10 mouse cellular contexts compared by ENCODE assay signal in genomic region chr11:97810356-97810755, GRCm38 (mm10). TPM values are rescaled to one million over a fixed set of nuclear protein-coding genes. Genes with fewer than 3 reads are reported as not detected.
DNase-seq lines count a peak whose midpoint lies in the region; ATAC-seq and TF ChIP-seq lines count a peak whose summit lies in the region.
"Had no signal": no experiment of that assay in that cellular context is flagged by ENCODE, and none has a peak within 500 bp of the region (broad histone marks: within the 10 kb centered on the region; RNA-seq: fewer than 3 reads in every experiment).

No protein-coding gene starts in this region.

- H3K4me3 ChIP-seq in gastrocnemius, adult 2 months = no peak overlapping the region
- no peak overlapping the region for H3K4me3 ChIP-seq in forebrain, embryonic 14.5 days (ENCODE audit: low read depth, low read length)
- H3K4me3 ChIP-seq: limb, embryonic 12.5 days had no signal

- peaks cover 46% of the 10 kb centered on the region for H3K36me3 ChIP-seq in forebrain, embryonic 14.5 days (ENCODE audit: control insufficient read depth, insufficient read depth, low read length)

- H3K9me3 ChIP-seq in forebrain, embryonic 14.5 days (replicated peaks; ENCODE audit: control insufficient read depth, low read length) = no peaks in the 10 kb centered on the region
- H3K9me3 ChIP-seq: limb, embryonic 12.5 days had no signal

- no peak overlapping the region for H3K4me2 ChIP-seq in forebrain, embryonic 14.5 days (ENCODE audit: low read length)
- H3K4me2 ChIP-seq: limb, embryonic 12.5 days had no signal

- no peak overlapping the region for H3K9ac ChIP-seq in forebrain, embryonic 14.5 days (ENCODE audit: low read length)

- TF ChIP-seq CTCF in gastrocnemius, adult 2 months (IDR thresholded peaks at IDR 0.05) = no peak

- peak overlapping the region; percentile 17; the same call in 1 of the 2 replicates for H3K27ac ChIP-seq in gastrocnemius, adult 2 months
- no peak overlapping the region for H3K27ac ChIP-seq in forebrain, embryonic 14.5 days (ENCODE audit: low read depth, low read length)

- no peaks in the 10 kb centered on the region for H3K27me3 ChIP-seq in forebrain, embryonic 14.5 days (replicated peaks; ENCODE audit: control insufficient read depth, insufficient read depth, low read length)
- H3K27me3 ChIP-seq: limb, embryonic 12.5 days; Patski had no signal

- no peak for ATAC-seq in forebrain, embryonic 14.5 days
- ATAC-seq: Patski had no signal

- DNase-seq in gastrocnemius, adult 2 months = no peak
- DNase-seq in gastrocnemius, postnatal 10 days = no peak
- DNase-seq in testis, postnatal 10 days (ENCODE audit: low spot score) = peak; percentile 47
- no peak for DNase-seq in testis, postnatal 14 days (ENCODE audit: low spot score)
- DNase-seq in kidney, postnatal 14 days = peak; percentile 52
- peak; percentile 46 for DNase-seq in thymus, postnatal 14 days
- DNase-seq in spleen, adult 18-20 months = no peak
- no peak for DNase-seq in forebrain, embryonic 14.5 days (ENCODE audit: low spot score)

- 79% methylated on average over 7 of the region's 7 CpGs for WGBS in forebrain, embryonic 14.5 days

- H3K4me1 ChIP-seq in forebrain, embryonic 14.5 days (ENCODE audit: control insufficient read depth, insufficient read depth, low read length) = peaks cover 65% of the 10 kb centered on the region

- intact Hi-C loops in gastrocnemius, adult 2 months (cut with DNase I) = no loop called here

RNA-seq across cellular contexts. Expression of gene Lasp1, which starts 11.6 kb away (rescaled TPM):
- total RNA-seq in gastrocnemius, adult 2 months (2021) = 10 to 100 TPM; 10.0 to 16.8 TPM
- 10 to 100 TPM; 46.3 to 68.4 TPM for total RNA-seq in gastrocnemius, postnatal 10 days (2021)
- polyA plus RNA-seq in forebrain, embryonic 14.5 days (2014; fragmentation: Nextera tagmentation; extraction: Ambion mirVana) = 77.6 and 94.6 TPM in 2 replicates

RNA-seq across cellular contexts. Expression of gene Rpl23, which starts 28.1 kb away (rescaled TPM):
- 100 to 1,000 TPM; 385 to 521 TPM for total RNA-seq in gastrocnemius, adult 2 months (2021)
- 100 to 1,000 TPM; 793 to 832 TPM for total RNA-seq in gastrocnemius, postnatal 10 days (2021)
- polyA plus RNA-seq in forebrain, embryonic 14.5 days (2014; fragmentation: Nextera tagmentation; extraction: Ambion mirVana) = 348 and 451 TPM in 2 replicates

RNA-seq across cellular contexts. Expression of gene B230217C12Rik, which starts 30.2 kb away (rescaled TPM):
- under 1 TPM; 0.23 to 0.50 TPM for total RNA-seq in gastrocnemius, adult 2 months (2021)
- total RNA-seq in gastrocnemius, postnatal 10 days (2021) = 1 to 10 TPM in 1 of 2 experiments, under 1 TPM in 1; 0.95 to 1.1 TPM
- 20.3 and 21.5 TPM in 2 replicates for polyA plus RNA-seq in forebrain, embryonic 14.5 days (2014; fragmentation: Nextera tagmentation; extraction: Ambion mirVana)

RNA-seq across cellular contexts. Expression of gene 1700001P01Rik, which starts 34.6 kb away (rescaled TPM):
- under 1 TPM; 0.39 to 0.56 TPM for total RNA-seq in gastrocnemius, adult 2 months (2021)
- total RNA-seq in gastrocnemius, postnatal 10 days (2021) = not detected
- 0.50 TPM in 1 of 2 replicates, not detected in the other for polyA plus RNA-seq in forebrain, embryonic 14.5 days (2014; fragmentation: Nextera tagmentation; extraction: Ambion mirVana)
- polyA plus RNA-seq: limb, embryonic 12.5 days had no signal

RNA-seq across cellular contexts. Expression of gene Cwc25, which starts 44.0 kb away (rescaled TPM):
- 1 to 10 TPM; 6.2 to 6.5 TPM for total RNA-seq in gastrocnemius, adult 2 months (2021)
- total RNA-seq in gastrocnemius, postnatal 10 days (2021) = 1 to 10 TPM; 8.4 to 9.7 TPM
- 9.9 and 11.1 TPM in 2 replicates for polyA plus RNA-seq in forebrain, embryonic 14.5 days (2014; fragmentation: Nextera tagmentation; extraction: Ambion mirVana)

Comparison
In these comparisons a context has a peak if more than half of its experiments do, and no peak if none do; other contexts are left out.
1. DNase-seq: peak in testis, postnatal 10 days (single experiment), kidney, postnatal 14 days (single experiment) and thymus, postnatal 14 days (single experiment); none in gastrocnemius, adult 2 months (single experiment), gastrocnemius, postnatal 10 days (single experiment), testis, postnatal 14 days (single experiment), spleen, adult 18-20 months (0 of 2) and forebrain, embryonic 14.5 days (single experiment).